Mouse (Mus musculus): ENCODE data around the gene Kcna5.

The Kcna5 gene

DNA sequence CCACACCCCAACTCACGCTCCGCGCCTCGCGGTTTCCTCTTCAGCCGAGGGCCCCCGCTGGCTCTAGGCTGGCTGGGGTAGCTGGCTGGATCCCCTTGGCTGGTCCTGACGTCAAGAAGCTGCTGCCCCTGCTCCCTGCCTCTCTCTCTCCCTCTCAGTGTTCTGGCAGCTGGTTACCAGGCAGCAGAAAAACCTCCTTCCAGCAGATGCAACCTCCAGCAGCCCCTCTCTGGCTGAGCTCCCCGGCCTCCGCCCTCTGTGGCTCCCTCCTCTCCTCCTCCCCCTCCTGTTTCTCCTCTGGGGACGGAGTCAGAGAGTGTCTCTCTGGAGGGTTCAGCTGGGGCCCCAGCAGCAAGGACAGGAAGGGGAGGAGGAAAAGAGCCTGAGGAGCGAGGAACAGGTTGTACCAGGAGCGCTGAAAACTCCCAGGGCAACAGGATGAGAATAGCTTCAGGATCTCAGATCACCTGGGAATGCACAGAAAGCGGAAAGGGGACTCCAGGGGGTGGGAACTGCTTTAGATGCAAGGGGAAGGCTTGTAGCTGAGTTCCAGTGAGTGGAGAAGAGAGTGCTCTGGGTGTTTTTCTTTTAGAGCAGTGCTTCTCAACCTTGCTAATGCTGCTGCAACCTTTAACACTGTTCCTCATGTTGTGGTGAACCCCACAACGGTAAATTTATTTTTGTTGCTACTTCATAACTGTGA is at the start of gene Kcna5:
Kcna5 (minus strand) TSS at position 205 of the 703 bp plus-strand sequence.
- DNase-seq (ENCODE audit: low read depth, low spot score): no peak

DNA sequence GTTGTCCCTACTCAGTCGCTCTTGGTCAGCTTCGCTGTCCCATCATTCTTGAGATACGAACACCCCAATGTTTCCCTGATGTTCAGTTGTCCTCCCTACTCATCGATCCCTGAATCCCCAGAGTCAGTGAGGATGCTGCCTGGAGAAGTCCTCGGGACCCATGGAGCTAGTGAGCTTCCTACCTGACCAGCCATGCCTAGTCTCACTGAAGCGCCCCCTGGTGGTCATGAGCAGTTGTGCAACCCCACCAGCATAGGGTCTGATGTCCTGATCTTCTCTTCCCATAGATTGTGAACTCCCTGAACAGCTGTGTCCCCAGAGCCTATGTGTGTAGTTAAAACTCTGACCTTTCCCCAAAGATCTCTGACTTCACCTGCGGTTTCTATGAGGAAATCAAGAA is 47.9 kb upstream of the Kcna5 start:
- DNase-seq (ENCODE audit: low read depth, low spot score): no peak

DNA sequence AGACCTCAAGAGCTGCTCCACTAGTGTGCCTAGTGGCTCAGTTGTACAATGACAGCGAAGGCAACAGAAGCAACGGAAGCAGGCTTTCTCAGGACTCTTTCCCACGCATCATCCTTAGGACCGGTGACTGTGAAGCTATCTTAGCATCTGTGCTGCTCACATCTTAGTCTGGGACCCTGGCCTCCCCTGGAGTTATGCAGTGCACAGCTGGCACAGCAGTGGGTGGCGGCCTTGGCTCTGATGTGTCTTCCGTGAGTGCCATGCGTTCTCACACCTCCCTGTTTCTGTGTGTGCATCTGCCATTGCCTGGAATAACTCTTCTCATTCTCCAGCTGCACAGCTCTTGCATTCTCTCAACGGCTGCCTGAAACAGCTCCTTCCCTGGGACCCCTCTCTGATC is 46.4 kb upstream of the Kcna5 start:
- DNase-seq (ENCODE audit: low read depth, low spot score): no peak

DNA sequence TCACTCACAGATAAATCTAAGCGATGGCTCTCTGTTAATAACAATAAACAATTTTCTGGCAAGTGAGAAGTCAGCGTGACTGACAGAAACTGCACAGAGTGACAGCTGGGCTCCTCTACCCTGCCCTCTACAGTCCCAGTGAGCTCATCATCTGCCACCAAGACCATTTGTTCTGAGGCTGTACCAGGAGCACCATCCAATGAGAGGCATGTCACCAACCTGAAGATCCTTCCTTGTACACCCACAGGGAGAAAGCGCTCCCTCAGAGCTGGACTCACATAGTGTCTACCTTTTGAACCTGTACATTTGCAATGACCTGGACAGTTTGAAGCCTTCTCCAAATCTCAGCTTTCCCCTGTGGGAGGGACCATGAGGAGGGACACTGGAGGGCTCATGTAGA is 45.4 kb upstream of the Kcna5 start:
- DNase-seq (ENCODE audit: low read depth, low spot score): no peak

DNA sequence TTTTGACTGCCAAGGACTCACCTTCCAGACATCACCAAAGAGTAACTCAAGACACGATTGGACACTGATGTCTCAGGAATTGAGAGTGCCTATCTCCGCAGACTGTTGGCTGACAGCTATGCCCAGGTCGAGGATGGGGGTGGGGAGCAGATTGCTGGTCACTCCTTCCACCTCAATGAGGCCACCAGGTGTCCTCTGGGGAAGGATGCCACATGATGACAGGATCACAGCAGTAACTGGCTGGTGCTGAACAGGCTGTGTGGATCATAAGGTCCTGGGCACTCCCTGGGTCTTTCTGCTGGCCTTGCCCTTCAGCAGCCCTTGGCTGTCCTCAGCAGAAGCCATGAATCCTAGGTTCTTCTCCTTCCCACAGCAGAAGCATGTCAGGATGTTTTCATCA is 42.2 kb upstream of the Kcna5 start:
- no peak for DNase-seq (ENCODE audit: low read depth, low spot score)

DNA sequence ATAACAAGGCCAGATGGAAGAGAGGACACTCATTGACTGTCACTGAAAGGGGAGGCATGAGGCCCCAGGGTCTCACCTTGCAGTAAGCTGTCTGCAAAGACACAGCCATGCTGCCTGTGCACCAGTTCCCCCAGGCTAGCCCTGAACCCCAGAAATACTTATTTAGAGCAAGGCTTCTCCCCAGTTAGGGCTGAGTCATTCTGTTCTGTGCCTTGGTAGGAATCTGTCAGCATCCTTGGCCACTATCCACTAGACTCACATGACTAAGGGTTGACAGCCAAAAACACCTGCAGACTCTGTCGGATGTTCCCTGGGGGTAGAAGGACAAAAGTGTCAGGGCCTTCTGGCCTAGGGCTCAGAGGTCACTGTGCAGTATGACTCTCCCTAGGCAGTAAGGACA is 41.4 kb upstream of the Kcna5 start:
- no peak for DNase-seq (ENCODE audit: low read depth, low spot score)

DNA sequence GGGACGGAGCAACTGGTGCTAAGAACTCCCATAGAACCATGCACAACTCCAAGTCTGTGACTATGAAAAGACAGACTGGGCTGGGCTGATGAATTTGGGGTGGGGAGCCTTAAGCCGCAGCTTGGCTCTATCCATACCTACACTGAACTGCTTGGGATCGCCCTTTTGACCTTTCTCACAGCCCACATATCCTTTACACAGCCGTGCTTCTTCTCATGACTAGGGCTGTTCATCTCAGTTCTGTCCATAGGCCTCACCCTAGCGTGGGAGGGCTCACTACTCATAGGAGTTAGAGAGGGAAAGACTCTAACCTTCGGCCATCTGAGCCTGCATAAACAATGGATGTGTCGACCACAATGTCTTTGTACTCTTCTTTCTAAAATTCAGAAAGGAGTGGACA is 39.6 kb upstream of the Kcna5 start:
- no peak for DNase-seq (ENCODE audit: low read depth, low spot score)

DNA sequence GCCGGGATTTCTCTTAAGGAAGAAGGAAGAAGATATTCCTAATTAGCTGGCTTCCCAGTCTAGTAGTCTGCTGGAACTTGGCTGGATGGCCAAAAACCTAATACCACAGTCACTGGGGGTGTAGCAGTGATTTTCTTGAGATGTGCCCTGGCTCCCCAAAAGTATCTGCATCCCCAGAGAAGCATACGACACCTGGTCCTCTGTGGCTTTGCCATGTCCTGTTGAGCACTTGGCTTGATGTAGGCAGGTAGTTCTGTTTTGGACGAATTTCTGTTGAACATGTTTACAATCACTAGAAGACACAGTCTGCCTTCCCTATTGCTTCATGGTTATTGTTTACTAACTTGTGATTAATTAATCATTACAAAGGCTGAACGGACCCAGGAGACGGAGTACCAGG is 37.8 kb upstream of the Kcna5 start:
- no peak for DNase-seq (ENCODE audit: low read depth, low spot score)

DNA sequence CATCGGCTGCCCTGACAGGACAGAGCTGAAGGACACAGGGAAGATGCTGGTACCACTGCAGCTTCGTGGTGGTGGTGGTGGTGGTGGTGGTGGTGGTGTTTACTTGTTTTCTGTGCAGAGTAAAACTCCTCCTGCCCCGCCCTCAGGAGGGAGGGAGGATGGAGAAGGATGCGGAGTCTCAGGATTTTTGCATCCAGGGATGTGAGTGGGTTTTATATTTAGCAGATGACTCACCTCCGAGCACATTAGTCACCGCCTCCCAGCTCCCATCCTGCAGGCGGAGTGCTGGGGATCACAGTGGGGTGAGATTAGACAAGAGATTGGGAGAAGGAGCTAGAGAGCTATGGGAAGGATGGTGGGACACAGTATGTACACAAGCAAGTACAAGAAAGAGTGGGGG is 34.6 kb upstream of the Kcna5 start:
- DNase-seq (ENCODE audit: low read depth, low spot score): no peak

DNA sequence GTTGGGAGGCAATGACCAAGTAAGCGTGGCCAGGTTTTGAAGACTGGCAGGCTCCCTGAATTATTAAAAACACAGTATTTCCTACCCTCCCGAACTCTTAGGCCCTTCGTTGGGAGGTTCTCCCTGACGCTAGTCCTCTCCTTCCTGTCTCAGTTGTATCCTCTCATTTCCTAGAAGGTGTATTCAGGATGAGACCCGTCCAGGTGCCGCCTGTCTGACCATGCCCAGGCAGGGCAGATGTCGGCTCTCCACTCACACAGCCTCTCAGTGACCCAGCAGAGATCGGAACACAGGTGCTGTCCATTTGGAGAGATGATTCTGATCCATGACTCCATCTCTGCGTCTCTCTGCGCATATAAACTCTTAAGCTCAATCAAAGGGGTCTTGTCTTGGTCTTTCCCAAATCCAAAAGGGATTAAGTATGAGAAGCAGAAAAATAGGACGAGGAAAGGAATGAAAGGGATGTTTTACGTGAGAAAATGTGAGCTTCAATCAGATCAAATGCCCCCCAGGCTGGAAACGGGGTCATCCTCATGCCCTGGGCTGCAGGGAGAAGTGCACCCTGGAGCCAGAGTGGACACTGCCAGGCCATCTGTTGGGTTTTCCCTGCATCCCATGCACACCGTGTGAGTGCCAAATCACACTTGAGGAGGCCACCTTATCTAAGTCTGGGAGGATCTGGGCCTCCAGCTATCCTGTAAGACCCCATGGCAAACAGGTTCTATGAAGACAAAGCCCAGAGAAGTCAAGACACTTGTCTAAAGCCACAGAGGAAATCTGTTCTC is 33.0 kb upstream of the Kcna5 start:
- DNase-seq (ENCODE audit: low read depth, low spot score): no peak

DNA sequence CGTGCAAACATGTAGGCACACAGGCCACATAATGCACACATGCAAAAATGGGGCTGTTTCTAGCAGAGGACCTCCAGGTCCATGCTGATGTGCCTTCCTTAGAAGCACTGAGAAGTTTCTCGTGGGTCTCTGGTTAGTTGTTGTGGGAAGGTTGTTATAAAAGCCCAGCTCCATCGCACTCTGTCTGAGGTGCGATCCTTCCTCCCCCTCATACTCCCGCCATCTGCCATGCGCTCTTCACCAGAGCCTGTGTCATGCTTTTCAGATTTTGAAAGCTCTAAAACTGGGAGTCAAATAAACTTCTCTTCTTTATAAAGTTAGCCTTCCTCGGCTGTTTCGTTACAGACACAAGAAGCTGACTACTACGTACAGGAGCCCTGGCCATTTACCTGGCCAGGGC is 32.1 kb upstream of the Kcna5 start:
- no peak for DNase-seq (ENCODE audit: low read depth, low spot score)

DNA sequence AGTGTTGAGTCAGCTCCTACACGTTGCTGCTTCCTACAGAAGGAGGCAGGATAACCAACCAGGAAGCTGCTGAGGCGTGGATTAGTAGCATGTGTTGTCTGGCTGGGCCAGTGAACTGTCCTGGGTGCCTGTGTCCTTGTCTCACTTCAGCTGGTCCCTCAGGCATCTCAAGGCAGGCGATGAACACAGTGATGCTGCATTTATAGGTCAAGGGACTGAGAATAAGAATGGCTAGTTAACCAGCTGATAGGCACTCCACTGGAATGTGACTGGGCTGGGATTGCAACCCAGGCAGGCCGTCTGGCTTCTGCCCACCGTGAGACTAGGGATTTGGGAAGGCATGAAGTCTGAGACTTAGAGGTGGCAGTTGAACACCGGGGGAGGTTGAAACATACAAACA is 29.2 kb upstream of the Kcna5 start:
- no peak for DNase-seq (ENCODE audit: low read depth, low spot score)

DNA sequence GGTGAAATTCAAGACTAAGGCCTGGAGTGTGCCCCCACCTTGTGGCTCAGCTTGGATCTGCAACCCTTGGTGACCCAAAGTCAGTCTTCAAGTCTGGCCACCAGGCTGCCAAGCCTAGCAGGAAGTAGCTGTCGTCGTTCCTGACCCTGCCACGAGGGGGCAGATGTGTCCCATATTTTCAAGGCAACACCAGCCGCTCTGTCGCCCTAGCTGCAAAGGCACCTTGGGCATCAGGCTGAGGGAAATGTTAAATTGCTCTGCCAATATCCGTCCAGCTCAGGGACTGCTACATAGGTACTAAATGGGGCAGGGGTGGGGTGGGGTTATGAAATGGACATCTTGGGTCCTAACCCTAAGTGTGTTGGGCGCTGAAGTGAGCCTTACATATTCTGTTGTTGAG is 28.7 kb upstream of the Kcna5 start:
- DNase-seq (ENCODE audit: low read depth, low spot score): no peak

DNA sequence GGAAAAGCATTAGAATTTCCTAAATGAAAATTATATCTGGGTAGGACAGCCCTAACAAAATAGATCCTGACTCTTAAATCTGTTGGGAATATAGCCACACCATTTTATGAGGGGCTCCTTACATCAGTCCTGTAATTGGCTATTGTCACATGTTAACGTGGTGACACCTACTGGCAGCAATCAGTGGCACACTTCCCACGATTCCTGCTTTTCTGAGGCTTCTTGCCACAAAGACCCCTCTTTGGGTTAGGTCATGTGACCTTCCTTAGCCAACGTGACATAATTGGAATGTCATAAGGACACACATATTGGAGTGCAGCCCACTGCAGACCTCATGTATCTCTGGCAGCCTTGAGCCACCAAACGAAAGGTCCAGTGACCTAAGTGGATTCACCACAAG is 26.5 kb upstream of the Kcna5 start:
- DNase-seq (ENCODE audit: low read depth, low spot score): no peak

DNA sequence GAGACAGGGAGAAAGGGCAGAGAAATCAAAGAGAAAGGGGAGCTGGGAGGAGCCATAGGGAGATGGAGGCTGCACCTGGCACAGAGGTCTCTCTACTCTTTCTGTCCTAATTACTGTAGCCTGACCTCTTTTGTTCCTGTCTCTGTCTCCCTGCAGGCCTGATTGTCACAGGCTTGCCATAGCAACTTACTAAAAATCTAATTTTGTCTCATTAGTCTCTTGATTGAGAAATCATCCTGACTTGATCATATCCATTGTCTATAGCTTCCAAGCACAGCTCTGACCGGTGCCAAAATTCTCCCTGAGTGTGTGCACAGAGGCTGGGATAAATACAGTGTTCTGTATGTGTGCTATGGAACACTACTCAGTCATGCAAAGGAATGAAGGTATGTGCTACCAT is 25.5 kb upstream of the Kcna5 start:
- no peak for DNase-seq (ENCODE audit: low read depth, low spot score)

DNA sequence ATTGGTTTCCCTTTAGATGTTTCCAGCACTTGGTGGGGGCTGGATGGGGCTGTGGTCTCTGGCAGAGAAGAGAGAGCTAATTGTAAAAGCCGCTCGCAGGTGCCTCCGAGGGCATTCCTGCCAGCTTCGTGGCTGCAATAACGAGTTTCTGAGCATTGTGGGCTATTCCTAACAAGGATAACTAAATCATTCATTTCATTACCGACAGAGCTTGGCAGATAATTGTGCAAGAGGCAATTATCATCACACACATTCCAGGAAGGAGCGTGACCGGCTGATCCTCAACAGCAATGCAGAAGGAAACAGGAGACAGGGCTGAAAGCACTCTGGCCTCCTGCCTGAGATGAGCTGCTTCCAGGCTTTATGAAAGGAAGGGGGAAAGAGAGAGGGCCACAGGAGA is 24.8 kb upstream of the Kcna5 start:
- DNase-seq (ENCODE audit: low read depth, low spot score): no peak

DNA sequence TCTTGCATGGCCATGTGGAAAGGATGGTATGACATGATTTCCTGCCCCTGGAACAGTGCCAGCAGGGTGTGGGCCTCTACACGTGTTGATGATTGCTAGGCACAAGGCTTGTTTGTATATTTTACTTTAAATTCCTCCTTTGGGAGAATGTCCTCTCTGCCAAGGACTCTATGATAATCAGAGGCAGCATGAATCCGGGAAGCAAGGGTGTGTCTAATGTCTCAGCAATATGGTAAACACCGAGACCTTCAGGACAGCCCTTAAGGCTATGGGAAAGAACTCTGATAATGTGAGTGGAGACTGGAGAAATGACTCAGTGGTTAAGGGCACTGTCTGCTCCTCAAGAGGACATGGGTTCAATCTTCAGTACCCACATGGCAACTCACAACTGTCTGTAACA is 23.1 kb upstream of the Kcna5 start:
- DNase-seq (ENCODE audit: low read depth, low spot score): no peak

DNA sequence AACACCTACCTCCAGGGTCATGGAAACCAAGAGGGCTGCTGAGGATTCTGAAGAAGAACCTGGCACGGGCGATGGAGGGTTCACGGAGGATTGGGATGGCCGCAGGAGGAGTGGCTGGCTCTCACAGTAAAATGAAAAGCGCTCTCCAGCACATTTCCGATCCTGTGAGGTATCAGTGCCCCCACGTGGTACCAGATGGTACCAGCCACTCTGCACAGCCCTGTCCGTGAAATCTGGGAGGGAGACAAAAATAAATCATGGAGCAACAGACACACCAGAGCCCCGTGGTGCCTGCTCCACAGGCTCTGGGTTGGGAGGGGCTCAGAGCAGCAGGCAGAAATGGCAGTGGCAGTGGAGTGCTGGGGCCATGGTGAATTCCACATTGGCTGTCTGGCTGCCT is 18.6 kb upstream of the Kcna5 start:
- DNase-seq (ENCODE audit: low read depth, low spot score): no peak

DNA sequence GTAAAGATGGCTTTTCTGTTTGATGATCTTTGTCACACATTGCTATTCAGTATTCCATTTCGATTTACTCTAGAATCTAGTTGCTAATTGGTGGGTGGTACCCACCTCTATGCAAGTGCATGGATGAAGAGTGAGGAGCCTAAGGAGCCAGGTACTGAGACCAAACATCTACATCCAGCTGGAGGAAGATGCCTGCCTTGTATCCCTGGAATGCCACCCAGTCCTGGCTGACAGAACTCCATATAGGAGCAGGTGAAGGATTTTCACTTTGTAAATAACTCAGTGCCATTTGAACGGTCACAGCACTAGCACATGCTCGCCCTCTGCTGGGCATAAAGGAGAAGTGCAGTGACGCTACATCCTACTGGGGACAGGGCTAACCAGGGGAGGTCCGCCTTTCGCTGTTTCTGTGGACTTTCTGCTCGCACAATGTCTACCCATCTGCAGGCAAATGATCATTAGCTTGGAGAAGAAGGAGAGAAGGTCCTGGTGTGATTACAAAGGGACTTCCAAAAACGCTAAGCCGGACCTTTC is 16.7 kb upstream of the Kcna5 start:
- no peak for DNase-seq (ENCODE audit: low read depth, low spot score)

DNA sequence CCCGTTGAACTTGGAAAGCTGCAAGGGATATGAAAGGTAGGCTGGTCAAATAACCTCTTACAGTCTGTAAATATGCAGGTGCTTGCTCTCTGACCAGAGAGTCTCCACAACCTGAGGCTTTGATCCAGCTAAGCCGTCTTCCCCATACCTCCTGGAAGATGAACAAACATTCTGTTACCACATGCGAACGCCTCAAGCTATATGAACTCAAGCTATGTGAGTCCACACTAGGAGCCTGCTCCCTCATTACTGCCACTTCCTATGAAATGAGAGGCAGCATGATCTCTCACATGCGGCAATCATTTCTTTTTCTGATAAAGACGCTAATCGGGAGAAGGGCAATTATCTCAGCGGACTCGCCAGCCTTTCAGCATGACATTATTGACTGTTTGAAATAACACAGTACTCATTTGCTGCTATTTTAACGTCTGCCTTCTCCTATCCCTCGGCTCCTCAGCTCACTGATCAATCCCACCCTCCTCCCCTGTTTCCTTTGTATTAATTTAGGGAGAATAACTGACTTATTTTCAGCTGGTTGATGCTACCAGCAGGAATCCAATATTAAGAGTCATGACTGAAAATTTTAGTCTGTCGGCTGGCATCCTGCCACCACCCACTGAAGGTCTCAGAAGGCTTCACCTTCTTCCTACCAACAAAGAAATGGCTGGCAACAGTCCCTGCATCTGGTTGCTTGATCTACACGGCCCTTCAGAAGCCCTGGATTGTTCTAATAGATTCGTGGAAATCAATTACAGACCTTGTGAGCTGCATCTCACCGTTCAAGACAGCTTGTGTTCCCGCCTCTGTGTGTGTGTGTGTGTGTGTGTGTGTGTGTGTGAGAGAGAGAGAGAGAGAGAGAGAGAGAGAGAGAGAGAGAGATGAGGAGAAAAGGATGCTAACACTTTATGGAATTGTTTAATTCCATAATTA is 9.2 kb upstream of the Kcna5 start:
- no peak for DNase-seq (ENCODE audit: low read depth, low spot score)

DNA sequence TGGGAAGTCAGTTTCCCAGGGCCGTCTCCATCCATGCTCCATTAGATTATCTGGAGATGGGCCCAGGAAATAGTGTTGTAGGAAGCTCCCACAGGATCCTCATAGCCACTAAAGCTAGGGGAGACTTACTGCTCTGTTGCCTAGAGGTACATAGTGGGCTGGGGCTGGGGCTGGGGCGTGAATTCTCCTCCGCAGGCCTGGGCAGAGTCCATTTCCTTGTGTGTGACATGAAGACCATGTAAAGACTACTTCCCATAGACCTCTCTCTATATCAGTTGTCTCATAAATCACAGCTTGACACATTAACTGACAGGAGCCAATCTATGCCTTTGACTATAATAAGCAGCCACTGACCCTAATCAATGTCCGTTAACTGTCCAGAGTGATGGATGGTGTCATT is 7.5 kb upstream of the Kcna5 start:
- no peak for DNase-seq (ENCODE audit: low read depth, low spot score)

DNA sequence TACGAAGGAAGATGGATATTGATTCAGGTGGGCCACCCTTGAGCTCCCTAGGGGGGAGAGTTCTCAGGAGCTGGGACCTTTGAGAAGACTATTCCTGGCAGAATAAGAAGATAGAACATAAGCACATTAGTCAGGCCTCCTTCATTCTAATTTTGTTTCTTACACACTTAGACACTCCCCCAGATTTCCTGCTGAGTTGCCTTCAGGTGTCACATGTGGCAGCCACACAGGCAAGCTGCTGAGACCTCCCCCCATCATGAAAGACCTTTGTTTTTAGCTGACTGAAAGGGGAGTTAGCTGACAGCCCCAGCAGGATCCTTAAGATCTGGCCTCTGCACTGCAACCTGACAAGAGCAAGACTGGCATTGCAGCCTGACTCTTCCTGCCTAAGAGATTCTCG is 2.3 kb upstream of the Kcna5 start:
- no peak for DNase-seq (ENCODE audit: low read depth, low spot score)

All from brain, embryonic 18.5 days (tissue).